Mouse (Mus musculus) hindbrain, embryonic 12.5 days (tissue): ENCODE measurements around the gene Ppm1n. TPM values are rescaled to one million over a fixed set of nuclear protein-coding genes. Genes with fewer than 3 reads are reported as not detected.

Experiments used
- ATAC-seq: fragments of 200-750 bp; cut with Nextera tagmentation; 2 replicates; pipeline ENCODE4 v1.8.0; 2017; ENCODE audit warnings: moderate TSS enrichment; ENCODE audit not compliant: low FRiP score
- H3K27ac ChIP-seq: fragments of 300-500 bp; sonication (generic); 2 replicates; pipeline ENCODE4 v1.5.1; 2016; ENCODE audit warnings: mild to moderate bottlenecking
- H3K27me3 ChIP-seq: fragments of 300-500 bp; sonication (generic); 2 replicates; pipeline ENCODE4 v1.6.1; 2016; ENCODE audit warnings: mild to moderate bottlenecking
- H3K36me3 ChIP-seq: fragments of 300-500 bp; sonication (generic); 2 replicates; pipeline ENCODE4 v1.6.1; 2016; ENCODE audit warnings: mild to moderate bottlenecking
- H3K4me1 ChIP-seq: fragments of 300-500 bp; sonication (generic); 2 replicates; pipeline ENCODE4 v1.6.1; 2016
- H3K4me2 ChIP-seq: fragments of 300-500 bp; sonication (generic); replicated peaks from 2 replicates; pipeline ENCODE4 v1.6.1; 2016; ENCODE audit warnings: mild to moderate bottlenecking
- H3K4me3 ChIP-seq: fragments of 300-500 bp; sonication (generic); 2 replicates; pipeline ENCODE4 v1.5.1; 2016; ENCODE audit warnings: mild to moderate bottlenecking
- H3K9ac ChIP-seq: fragments of 300-500 bp; sonication (generic); 2 replicates; pipeline ENCODE4 v1.6.1; 2016; ENCODE audit warnings: mild to moderate bottlenecking, moderate library complexity
- H3K9me3 ChIP-seq: fragments of 300-500 bp; sonication (generic); replicated peaks from 2 replicates; pipeline ENCODE4 v1.6.1; 2016; ENCODE audit warnings: mild to moderate bottlenecking
- WGBS: fragments of 180-500 bp; shearing (Covaris S2); methylation state at CpG from one replicate; pipeline ENCODE4 v1.1.7; 2016; 5-methylcytosine and 5-hydroxymethylcytosine counted together
- polyA plus RNA-seq: library from polyadenylated mRNA; unstranded; fragments of >200 nt; fragmentation: Nextera tagmentation; extraction: Ambion mirVana; gene quantifications from 2 replicates; pipeline ENCODE4 v1.2.1, GENCODE M21; 2016

Ppm1n gene
- polyA plus RNA-seq = 0.17 TPM in 1 of 2 replicates, not detected in the other

- 1% methylated on average over 46 of the region's 46 CpGs for WGBS
- Histone ChIP-seq H3K4me3 (peak within 1 kb of the TSS; percentile 31), H3K4me2 (peak within 1 kb of the TSS; percentile 49), H3K9ac (peak within 1 kb of the TSS; percentile 27; the same call in 1 of the 2 replicates), H3K4me1 (peaks cover 16% of the 10 kb centered on the region), H3K27ac (no peak within 1 kb of the TSS), H3K36me3 (no peaks in the 10 kb centered on the region), H3K9me3 (no peaks in the 10 kb centered on the region), H3K27me3 (peaks cover 56% of the 10 kb centered on the region)
- ATAC-seq = no peak
These were observed at the start of gene Ppm1n for GRCm38 (mm10) chr7:19279581-19280114. Gene Ppm1n, minus strand, starts transcription at chr7:19280064.

DNA sequence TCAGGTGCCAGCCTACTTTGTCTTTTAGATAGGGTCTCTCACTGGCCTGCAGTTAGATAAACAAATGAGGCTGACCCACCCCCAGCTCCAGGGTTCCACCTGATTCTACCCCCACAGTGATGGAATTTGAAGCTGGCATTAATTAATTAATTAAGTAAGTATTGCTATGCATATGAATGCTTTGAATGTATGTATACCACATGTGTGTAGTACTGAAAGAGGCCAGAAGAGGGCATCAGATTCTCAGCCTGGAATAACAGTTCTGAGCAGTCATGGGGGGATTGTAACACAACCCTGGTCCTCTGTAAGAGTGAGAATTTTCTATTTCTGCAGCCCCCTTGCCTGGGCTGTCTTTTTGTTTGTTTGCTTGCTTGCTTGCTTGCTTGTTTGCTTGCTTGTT is 48.6 kb upstream of the Ppm1n start:
- Histone ChIP-seq H3K36me3 (no peaks in the 10 kb centered on the region), H3K9me3 (no peaks in the 10 kb centered on the region), H3K27ac (no peak overlapping the region), H3K4me1 (peaks cover 23% of the 10 kb centered on the region), H3K9ac (no peak overlapping the region), H3K4me3 (no peak overlapping the region), H3K27me3 (peaks cover 3% of the 10 kb centered on the region; the same call in 1 of the 2 replicates), H3K4me2 (no peak overlapping the region)
- no peak for ATAC-seq

DNA sequence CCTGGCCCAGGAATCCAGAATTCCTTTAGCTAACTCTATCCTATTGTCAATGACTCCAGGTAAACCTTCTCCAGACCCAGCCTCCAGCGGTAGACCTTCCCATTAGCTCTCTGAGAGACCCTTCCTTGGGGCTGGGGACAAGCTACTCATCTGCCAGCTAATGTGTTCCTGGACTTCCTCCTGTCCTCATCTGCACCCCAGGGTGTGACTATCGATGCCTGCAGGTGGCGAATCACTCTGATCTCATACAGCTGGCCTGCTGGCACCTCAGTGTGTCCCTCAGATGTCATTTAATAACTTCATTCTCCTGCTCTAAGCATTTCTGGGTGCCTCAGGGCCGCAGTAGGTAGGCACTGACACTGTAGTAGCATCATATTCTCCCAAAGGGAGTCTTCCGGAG is 47.9 kb upstream of the Ppm1n start:
- H3K36me3 ChIP-seq = no peaks in the 10 kb centered on the region
- no peaks in the 10 kb centered on the region for H3K9me3 ChIP-seq
- 0 out of 2 replicates have a peak overlapping the region, but pooled peaks have one; percentile 37 for H3K4me3 ChIP-seq
- WGBS = 84% methylated on average over 5 of the region's 5 CpGs
- H3K27me3 ChIP-seq = peaks cover 3% of the 10 kb centered on the region; the same call in 1 of the 2 replicates
- H3K4me2 ChIP-seq = 0 out of 2 replicates have a peak overlapping the region, but pooled peaks have one; percentile 73
- H3K27ac ChIP-seq = no peak overlapping the region
- ATAC-seq = no peak
- peaks cover 23% of the 10 kb centered on the region for H3K4me1 ChIP-seq
- H3K9ac ChIP-seq = no peak overlapping the region

GRCm38 (mm10) chr7:19327128-19327527 is 47.3 kb upstream of the Ppm1n start:
- Histone ChIP-seq H3K4me2 (peak overlapping the region; percentile 73), H3K36me3 (no peaks in the 10 kb centered on the region), H3K4me3 (peak overlapping the region; percentile 37), H3K27ac (0 out of 2 replicates have a peak overlapping the region, but pooled peaks have one; percentile 60), H3K9ac (peak overlapping the region; percentile 44), H3K9me3 (no peaks in the 10 kb centered on the region), H3K4me1 (peaks cover 19% of the 10 kb centered on the region), H3K27me3 (peaks cover 4% of the 10 kb centered on the region; the same call in 1 of the 2 replicates)
- under 1% methylated on average over 22 of the region's 22 CpGs for WGBS
- peak; percentile 53 for ATAC-seq

DNA sequence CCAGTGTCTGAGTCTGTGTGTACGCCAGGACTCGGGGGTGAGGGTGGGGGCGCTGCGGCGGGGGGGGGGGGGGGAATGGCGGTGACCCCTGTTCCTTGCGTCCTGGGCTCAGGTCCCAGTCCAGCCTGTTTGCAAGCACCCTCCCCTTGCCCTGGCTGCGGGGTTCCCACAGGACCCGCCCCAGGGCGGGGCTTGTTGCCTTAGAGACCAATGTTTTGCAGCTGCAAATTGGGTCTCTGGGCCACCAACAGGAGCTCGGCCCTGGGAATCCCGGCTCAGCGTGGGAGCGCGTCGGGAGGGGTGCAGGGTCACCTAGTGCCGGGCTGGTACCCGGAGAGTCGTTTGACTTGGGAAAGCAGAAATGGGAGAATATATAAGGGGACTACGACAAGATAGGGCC is 46.5 kb upstream of the Ppm1n start:
- under 1% methylated on average over 20 of the region's 20 CpGs for WGBS
- Histone ChIP-seq H3K4me2 (peak overlapping the region; percentile 73), H3K4me1 (peaks cover 19% of the 10 kb centered on the region), H3K4me3 (peak overlapping the region; percentile 37), H3K9me3 (no peaks in the 10 kb centered on the region), H3K36me3 (no peaks in the 10 kb centered on the region), H3K9ac (peak overlapping the region; percentile 44; the same call in 1 of the 2 replicates), H3K27ac (peak overlapping the region; percentile 60), H3K27me3 (peaks cover 5% of the 10 kb centered on the region; the same call in 1 of the 2 replicates)
- peak; percentile 70 for ATAC-seq

DNA sequence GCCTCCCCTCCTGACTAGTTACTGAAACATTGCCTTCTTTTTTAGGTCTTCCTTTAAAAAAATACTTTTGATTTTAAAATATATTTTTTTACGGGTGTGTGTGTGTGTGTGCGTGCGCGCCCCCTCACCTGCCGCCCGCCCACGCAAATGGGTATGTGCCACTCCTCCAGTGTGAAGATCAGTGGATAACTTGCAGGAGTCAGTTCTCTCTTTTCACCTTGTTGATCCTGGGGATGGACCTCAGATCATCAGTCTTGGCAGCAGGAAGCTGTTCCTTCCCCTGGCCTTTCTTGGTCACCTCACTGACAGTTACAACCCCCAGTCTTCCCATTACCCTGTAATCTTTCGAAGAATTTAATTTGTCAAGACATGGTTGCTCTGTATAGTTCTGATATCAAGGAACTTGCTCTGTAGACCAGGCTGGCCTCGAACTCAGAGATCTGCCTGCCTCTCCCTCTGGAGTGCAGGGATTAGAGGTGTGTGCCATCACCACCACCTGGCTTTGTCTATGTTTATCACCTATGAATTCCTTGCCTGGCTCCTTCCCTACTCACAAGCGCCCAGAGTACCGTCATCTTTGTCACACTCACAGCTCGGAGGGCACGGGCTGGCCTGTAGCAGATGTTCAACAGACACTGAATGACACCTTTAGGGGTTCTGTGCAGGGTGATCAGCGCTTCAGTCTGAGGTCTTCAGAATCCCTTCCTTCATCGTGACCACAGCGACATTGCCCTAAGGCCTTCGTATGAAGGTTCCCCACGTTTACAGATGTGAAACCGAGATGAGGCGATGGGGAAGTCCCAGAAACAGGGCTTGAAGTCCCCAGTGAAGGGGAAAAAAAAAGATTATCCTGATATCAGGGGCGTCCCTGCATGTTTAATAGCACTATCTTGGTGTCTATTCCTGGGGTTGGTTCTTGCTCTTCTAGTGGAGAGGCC is 45.7 kb upstream of the Ppm1n start:
- H3K27ac ChIP-seq = no peak overlapping the region
- H3K4me2 ChIP-seq = peak overlapping the region; percentile 73
- 79% methylated on average over 21 of the region's 21 CpGs for WGBS
- no peak overlapping the region for H3K9ac ChIP-seq
- no peak overlapping the region for H3K4me3 ChIP-seq
- peaks cover 19% of the 10 kb centered on the region for H3K4me1 ChIP-seq
- H3K36me3 ChIP-seq = no peaks in the 10 kb centered on the region
- ATAC-seq = no peak
- no peaks in the 10 kb centered on the region for H3K9me3 ChIP-seq
- peaks cover 5% of the 10 kb centered on the region; the same call in 1 of the 2 replicates for H3K27me3 ChIP-seq

- no peak overlapping the region for H3K9ac ChIP-seq
- no peaks in the 10 kb centered on the region for H3K36me3 ChIP-seq
- no peak overlapping the region for H3K27ac ChIP-seq
- no peak for ATAC-seq
- H3K9me3 ChIP-seq = no peaks in the 10 kb centered on the region
- H3K4me3 ChIP-seq = no peak overlapping the region
- H3K27me3 ChIP-seq = peaks cover 9% of the 10 kb centered on the region; the same call in 1 of the 2 replicates
- no peak overlapping the region for H3K4me2 ChIP-seq
- H3K4me1 ChIP-seq = peaks cover 29% of the 10 kb centered on the region
- 87% methylated on average over 11 of the region's 11 CpGs for WGBS
These were observed 44.4 kb upstream of the Ppm1n start for GRCm38 (mm10) chr7:19324221-19324620.

- Histone ChIP-seq H3K9me3 (no peaks in the 10 kb centered on the region), H3K36me3 (no peaks in the 10 kb centered on the region), H3K9ac (no peak overlapping the region), H3K4me1 (peaks cover 30% of the 10 kb centered on the region), H3K27me3 (peaks cover 19% of the 10 kb centered on the region; the same call in 1 of the 2 replicates), H3K27ac (no peak overlapping the region), H3K4me2 (no peak overlapping the region), H3K4me3 (no peak overlapping the region)
- no peak for ATAC-seq
- 52% methylated on average over 9 of the region's 9 CpGs for WGBS
These were observed 42.6 kb upstream of the Ppm1n start for GRCm38 (mm10) chr7:19322489-19322888.

GRCm38 (mm10) chr7:19321464-19321863 is 41.6 kb upstream of the Ppm1n start:
- Histone ChIP-seq H3K4me2 (no peak overlapping the region), H3K4me1 (peaks cover 23% of the 10 kb centered on the region), H3K9ac (no peak overlapping the region), H3K36me3 (no peaks in the 10 kb centered on the region), H3K4me3 (no peak overlapping the region), H3K27ac (no peak overlapping the region), H3K27me3 (peaks cover 24% of the 10 kb centered on the region), H3K9me3 (no peaks in the 10 kb centered on the region)
- 61% methylated on average over 5 of the region's 5 CpGs for WGBS
- ATAC-seq = no peak

GRCm38 (mm10) chr7:19320637-19321036 is 40.8 kb upstream of the Ppm1n start:
- Histone ChIP-seq H3K9me3 (no peaks in the 10 kb centered on the region), H3K27me3 (peaks cover 24% of the 10 kb centered on the region), H3K27ac (no peak overlapping the region), H3K36me3 (no peaks in the 10 kb centered on the region), H3K4me1 (peaks cover 19% of the 10 kb centered on the region), H3K4me3 (0 out of 2 replicates have a peak overlapping the region, but pooled peaks have one; percentile 49), H3K4me2 (peak overlapping the region; percentile 74), H3K9ac (no peak overlapping the region)
- no peak for ATAC-seq
- WGBS = 47% methylated on average over 7 of the region's 7 CpGs

DNA sequence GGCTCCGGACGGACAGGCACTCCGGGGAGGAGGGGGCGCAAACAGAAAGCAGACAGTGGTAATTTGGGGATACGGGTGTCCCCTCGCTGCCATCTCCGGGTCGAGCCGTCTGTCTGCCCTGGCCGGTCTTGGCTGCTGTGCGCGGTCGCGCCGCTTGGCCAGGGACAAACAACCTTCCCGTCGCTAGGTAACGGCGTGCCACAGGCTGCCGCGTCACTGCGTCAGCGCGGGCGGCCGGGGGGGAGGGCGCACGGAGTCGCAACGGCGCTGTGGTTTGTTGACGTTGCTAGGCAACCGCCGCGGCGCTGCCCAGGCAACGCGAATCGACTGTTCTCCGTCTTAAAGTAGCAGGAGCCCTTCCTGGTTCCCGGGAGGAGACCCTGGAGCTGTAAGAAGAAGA is 40.0 kb upstream of the Ppm1n start:
- no peaks in the 10 kb centered on the region for H3K36me3 ChIP-seq
- H3K4me1 ChIP-seq = peaks cover 18% of the 10 kb centered on the region
- H3K9me3 ChIP-seq = no peaks in the 10 kb centered on the region
- H3K4me2 ChIP-seq = peak overlapping the region; percentile 74
- peak; percentile 95 for ATAC-seq
- no peak overlapping the region for H3K27ac ChIP-seq
- H3K4me3 ChIP-seq = peak overlapping the region; percentile 49
- H3K9ac ChIP-seq = peak overlapping the region; percentile 56
- H3K27me3 ChIP-seq = peaks cover 29% of the 10 kb centered on the region
- under 1% methylated on average over 40 of the region's 41 CpGs for WGBS

- Histone ChIP-seq H3K27ac (no peak overlapping the region), H3K4me3 (peak overlapping the region; percentile 49), H3K9ac (peak overlapping the region; percentile 56), H3K36me3 (no peaks in the 10 kb centered on the region), H3K4me2 (peak overlapping the region; percentile 74), H3K27me3 (peaks cover 32% of the 10 kb centered on the region), H3K9me3 (no peaks in the 10 kb centered on the region), H3K4me1 (peaks cover 18% of the 10 kb centered on the region)
- peak; percentile 78 for ATAC-seq
- 12% methylated on average over 9 of the region's 9 CpGs for WGBS
These were observed 39.6 kb upstream of the Ppm1n start for GRCm38 (mm10) chr7:19319458-19319857.
